20 mouse cellular contexts compared by ENCODE assay signal in the genomic region with DNA sequence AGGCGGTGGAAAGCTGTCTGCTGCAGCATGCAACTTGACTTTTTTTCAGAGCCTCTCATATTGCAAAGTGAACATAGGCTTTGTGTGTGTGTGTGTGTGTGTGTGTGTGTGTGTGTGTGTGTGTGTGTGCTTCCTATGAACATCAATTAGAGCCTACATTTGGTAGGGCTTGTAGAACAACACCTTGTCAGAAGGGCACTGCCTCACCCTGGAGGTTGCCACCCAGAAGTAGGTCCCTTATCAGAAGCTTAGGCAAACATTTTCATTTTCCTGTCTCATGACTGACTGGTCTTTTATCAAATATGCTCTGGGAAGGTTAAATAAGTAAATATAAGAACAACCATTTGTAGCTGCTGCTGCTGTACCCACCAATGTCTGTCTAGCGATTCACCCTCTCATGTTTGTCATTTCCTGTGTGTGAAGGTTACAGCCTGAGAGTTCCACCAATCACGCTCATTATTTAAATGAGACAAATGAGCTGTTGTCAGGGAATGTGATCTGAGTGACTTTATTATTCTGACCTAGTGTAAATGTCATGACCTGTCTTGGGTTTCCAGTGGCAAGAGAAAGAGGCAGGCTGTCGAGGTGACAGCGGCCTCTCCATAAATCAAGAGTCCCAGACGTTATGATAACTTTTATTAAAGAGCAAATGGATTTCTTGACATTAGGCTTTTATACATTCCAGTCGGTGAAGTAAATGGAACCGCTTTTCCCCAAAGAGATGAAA.
A peak's percentile ranks its signal among the peaks of the same experiment; 100 is the strongest.
DNase-seq lines count a peak whose midpoint lies in the region; ATAC-seq and TF ChIP-seq lines count a peak whose summit lies in the region.
"Had no signal": no experiment of that assay in that cellular context is flagged by ENCODE, and none has a peak within 500 bp of the region (broad histone marks: within the 10 kb centered on the region; RNA-seq: fewer than 3 reads in every experiment).

No protein-coding gene starts in this region.

- H3K9me3 ChIP-seq in lung, postnatal 0 days (ENCODE audit: low read length): no peaks in the 10 kb centered on the region
- H3K9me3 ChIP-seq in hindbrain, embryonic 13.5 days: no peaks in the 10 kb centered on the region
- no peaks in the 10 kb centered on the region for H3K9me3 ChIP-seq in stomach, embryonic 15.5 days
- H3K9me3 ChIP-seq: embryonic facial prominence, embryonic 15.5 days; forebrain, embryonic 15.5 days; heart, embryonic 12.5 days; kidney, embryonic 15.5 days had no signal

- H3K4me2 ChIP-seq in lung, postnatal 0 days (replicated peaks; ENCODE audit: low read depth, low read length): no peak overlapping the region
- H3K4me2 ChIP-seq in hindbrain, embryonic 13.5 days: no peak overlapping the region
- no peak overlapping the region for H3K4me2 ChIP-seq in stomach, embryonic 15.5 days
- H3K4me2 ChIP-seq: embryonic facial prominence, embryonic 15.5 days; forebrain, embryonic 15.5 days; heart, embryonic 12.5 days; kidney, embryonic 15.5 days; liver, embryonic 11.5 days had no signal

- H3K27ac ChIP-seq in lung, postnatal 0 days (ENCODE audit: low read length): no peak overlapping the region
- H3K27ac ChIP-seq in hindbrain, embryonic 13.5 days: peak overlapping the region; percentile 68; the same call in 1 of the 2 replicates
- H3K27ac ChIP-seq in stomach, embryonic 15.5 days: no peak overlapping the region
- H3K27ac ChIP-seq: embryonic facial prominence, embryonic 15.5 days; forebrain, embryonic 15.5 days; kidney, embryonic 15.5 days had no signal

- intact Hi-C loops in left cerebral cortex, postnatal 10 days (cut with DNase I): no loop called here

- peak; percentile 18 for DNase-seq in heart, adult 11 months
- no peak for DNase-seq in heart, adult 8-10 months (ENCODE audit: low spot score)
- DNase-seq in lung, postnatal 0 days (ENCODE audit: low spot score): peak; percentile 15
- no peak for DNase-seq in lung, adult 2 months
- no peak for DNase-seq in left cerebral cortex, postnatal 10 days (ENCODE audit: extremely low spot score in 1 of 2, low spot score in 2 of 2)
- no peak for DNase-seq in Muller cell, postnatal 12 days (ENCODE audit: inconsistent ontology term)
- DNase-seq: B cell, adult 2 months; cerebellum, adult 11 months; heart, postnatal 36 days; layer of hippocampus, adult 9-11 months; lung, postnatal 10 days; thymus, adult 18-20 months had no signal

- no peaks in the 10 kb centered on the region for H3K4me1 ChIP-seq in lung, postnatal 0 days (ENCODE audit: insufficient read depth, low read depth, low read length)
- no peaks in the 10 kb centered on the region for H3K4me1 ChIP-seq in lung, adult 2 months (ENCODE audit: control insufficient read depth, insufficient read depth, low read length)
- H3K4me1 ChIP-seq in hindbrain, embryonic 13.5 days (replicated peaks): peaks cover 13% of the 10 kb centered on the region
- H3K4me1 ChIP-seq in stomach, embryonic 15.5 days: no peaks in the 10 kb centered on the region
- H3K4me1 ChIP-seq: embryonic facial prominence, embryonic 15.5 days; forebrain, embryonic 15.5 days; kidney, embryonic 15.5 days; megakaryocyte, embryonic 14.5 days had no signal

- no peak overlapping the region for H3K9ac ChIP-seq in lung, postnatal 0 days (replicated peaks; ENCODE audit: low read depth)
- H3K9ac ChIP-seq in hindbrain, embryonic 13.5 days: no peak overlapping the region
- H3K9ac ChIP-seq in stomach, embryonic 15.5 days: no peak overlapping the region
- H3K9ac ChIP-seq: embryonic facial prominence, embryonic 15.5 days; forebrain, embryonic 15.5 days; heart, embryonic 12.5 days; kidney, embryonic 15.5 days had no signal

- no peak for TF ChIP-seq POLR2A in lung, adult 2 months (IDR thresholded peaks at IDR 0.05; ENCODE audit: borderline replicate concordance, extremely low read depth, low read depth, low read length)

- H3K27me3 ChIP-seq in lung, postnatal 0 days (replicated peaks; ENCODE audit: insufficient read depth, low read length): no peaks in the 10 kb centered on the region
- H3K27me3 ChIP-seq in hindbrain, embryonic 13.5 days: 0 out of 2 replicates have a peak, but pooled peaks cover 3% of the 10 kb centered on the region
- H3K27me3 ChIP-seq in stomach, embryonic 15.5 days (replicated peaks): no peaks in the 10 kb centered on the region
- H3K27me3 ChIP-seq: embryonic facial prominence, embryonic 15.5 days; forebrain, embryonic 15.5 days; heart, embryonic 12.5 days; megakaryocyte, embryonic 14.5 days had no signal

- H3K36me3 ChIP-seq in lung, postnatal 0 days (ENCODE audit: insufficient read depth, low read length): no peaks in the 10 kb centered on the region
- no peaks in the 10 kb centered on the region for H3K36me3 ChIP-seq in hindbrain, embryonic 13.5 days
- no peaks in the 10 kb centered on the region for H3K36me3 ChIP-seq in stomach, embryonic 15.5 days
- H3K36me3 ChIP-seq: embryonic facial prominence, embryonic 15.5 days; forebrain, embryonic 15.5 days; heart, embryonic 12.5 days; kidney, embryonic 15.5 days had no signal

- TF ChIP-seq CTCF in lung, postnatal 0 days (IDR thresholded peaks at IDR 0.05): no peak
- no peak for TF ChIP-seq CTCF in lung, adult 2 months (IDR thresholded peaks at IDR 0.05; ENCODE audit: insufficient read depth, low read length)

- no peak for ATAC-seq in lung, postnatal 0 days
- ATAC-seq in hindbrain, embryonic 13.5 days (ENCODE audit: low FRiP score): peak; percentile 32; the same call in 1 of the 2 replicates
- ATAC-seq in stomach, embryonic 15.5 days (ENCODE audit: insufficient read depth, low FRiP score, low read depth): peak; percentile 78; the same call in 1 of the 2 replicates
- ATAC-seq: forebrain, embryonic 15.5 days had no signal

- no peak for TF ChIP-seq EP300 in lung, postnatal 0 days (IDR thresholded peaks at IDR 0.05)

- WGBS in lung, postnatal 0 days: 14% methylated on average over 8 of the region's 8 CpGs
- WGBS in lung, adult 2 months: 27% methylated on average over 8 of the region's 8 CpGs
- WGBS in hindbrain, embryonic 13.5 days: 30% methylated on average over 8 of the region's 8 CpGs
- WGBS in stomach, embryonic 15.5 days: 23% methylated on average over 8 of the region's 8 CpGs

- H3K4me3 ChIP-seq in lung, postnatal 0 days (ENCODE audit: low read depth, low read length): no peak overlapping the region
- no peak overlapping the region for H3K4me3 ChIP-seq in lung, adult 2 months (replicated peaks; ENCODE audit: extremely low read depth, low read depth, low read length)
- H3K4me3 ChIP-seq in hindbrain, embryonic 13.5 days: no peak overlapping the region
- H3K4me3 ChIP-seq in stomach, embryonic 15.5 days (replicated peaks): no peak overlapping the region
- H3K4me3 ChIP-seq: embryonic facial prominence, embryonic 15.5 days; forebrain, embryonic 15.5 days; heart, embryonic 12.5 days; kidney, embryonic 15.5 days; megakaryocyte, embryonic 14.5 days had no signal

Comparison
In these comparisons a context has a peak if more than half of its experiments do, and no peak if none do; other contexts are left out.
1. DNase-seq: peak in heart, adult 11 months (single experiment) and lung, postnatal 0 days (single experiment); none in heart, adult 8-10 months (single experiment), lung, adult 2 months (single experiment), left cerebral cortex, postnatal 10 days (0 of 2) and Muller cell, postnatal 12 days (single experiment).